Mouse (Mus musculus) liver, postnatal 0 days (tissue): ENCODE results near the gene Smim20. TPM values are rescaled to one million over a fixed set of nuclear protein-coding genes. Genes with fewer than 3 reads are reported as not detected.

Source experiments
- ATAC-seq: fragments of 200-750 bp; cut with Nextera tagmentation; 2 replicates; pipeline ENCODE4 v1.8.0; 2017; ENCODE audit warnings: mild to moderate bottlenecking, moderate library complexity
- DNase-seq: peaks from one replicate; pipeline ENCODE4 v3.0.0-alpha.2; 2016
- H3K27ac ChIP-seq: fragments of 300-500 bp; sonication (generic); 2 replicates; pipeline ENCODE4 v1.5.1; 2014; ENCODE audit warnings: antibody characterized with exemption, moderate library complexity, mild to moderate bottlenecking, low read depth
- H3K27me3 ChIP-seq: fragments of 300-500 bp; sonication (generic); 2 replicates; pipeline ENCODE4 v1.6.1; 2014; ENCODE audit warnings: low read length, control low read depth, mixed read lengths; ENCODE audit not compliant: insufficient read depth
- H3K36me3 ChIP-seq: fragments of 300-500 bp; sonication (generic); replicated peaks from 2 replicates; pipeline ENCODE4 v1.6.1; 2014; ENCODE audit warnings: mild to moderate bottlenecking, control low read depth, low read length, moderate library complexity, mixed read lengths; ENCODE audit not compliant: insufficient read depth
- H3K4me1 ChIP-seq: fragments of 300-500 bp; sonication (generic); 2 replicates; pipeline ENCODE4 v1.6.1; 2014; ENCODE audit warnings: antibody characterized with exemption, mild to moderate bottlenecking, control low read depth; ENCODE audit not compliant: insufficient read depth
- H3K4me2 ChIP-seq: fragments of 300-500 bp; sonication (generic); 2 replicates; pipeline ENCODE4 v1.6.1; 2014; ENCODE audit warnings: low read depth, mild to moderate bottlenecking, low read length, moderate library complexity, mixed read lengths
- H3K4me3 ChIP-seq: fragments of 300-500 bp; sonication (generic); 2 replicates; pipeline ENCODE4 v1.5.1; 2014; ENCODE audit warnings: low read depth, low read length
- H3K9ac ChIP-seq: fragments of 300-500 bp; sonication (generic); replicated peaks from 2 replicates; pipeline ENCODE4 v1.6.1; 2014; ENCODE audit warnings: mild to moderate bottlenecking, moderate library complexity
- H3K9me3 ChIP-seq: fragments of 300-500 bp; sonication (generic); 2 replicates; pipeline ENCODE4 v1.6.1; 2016; ENCODE audit warnings: mild to moderate bottlenecking, control low read depth, low read length, mixed read lengths
- CTCF ChIP-seq: sonication (generic); IDR thresholded peaks from 2 replicates; pipeline ENCODE4 v1.5.1; 2016; ENCODE audit warnings: antibody characterized with exemption, low read depth
- EP300 ChIP-seq: IDR thresholded peaks from 2 replicates; pipeline ENCODE4 v1.6.1; 2016; ENCODE audit warnings: antibody characterized with exemption, low read depth, mild to moderate bottlenecking
- WGBS: fragments of 180-500 bp; shearing (Covaris S2); extraction: QIAGEN DNeasy Blood & Tissue Kit; methylation state at CpG from one replicate; pipeline ENCODE4 v1.1.7; 2014; ENCODE audit not compliant: insufficient replicate concordance; 5-methylcytosine and 5-hydroxymethylcytosine counted together
- polyA plus RNA-seq: library from polyadenylated mRNA; unstranded; fragments of >200 nt; fragmentation: Nextera tagmentation; extraction: Ambion mirVana; gene quantifications from 2 replicates; pipeline ENCODE4 v1.2.1, GENCODE M21; 2015

The Smim20 gene
- polyA plus RNA-seq, 1 experiment from 2014 or later = 65.1 TPM

DNA sequence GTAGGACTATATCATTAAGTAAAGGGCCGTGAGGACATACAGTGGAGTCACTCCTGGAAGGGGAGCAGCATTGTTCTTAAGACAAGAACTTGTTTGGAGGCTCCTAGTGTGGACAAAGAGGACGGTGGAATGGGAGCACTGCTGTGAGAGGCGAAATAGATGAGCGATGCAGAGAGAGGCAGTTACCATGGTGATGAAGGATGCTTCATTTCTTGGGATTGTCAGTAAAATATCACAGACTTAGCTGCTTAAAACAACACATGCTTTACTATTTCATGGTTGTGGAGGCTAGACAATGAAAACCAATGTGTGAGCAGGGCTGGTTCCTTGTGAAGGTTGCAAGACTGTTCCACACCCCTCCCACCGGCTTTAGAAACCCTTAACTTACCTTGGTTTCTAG lies 27.7 kb downstream of the Smim20 start:
- Histone ChIP-seq H3K4me2 (no peak overlapping the region), H3K4me1 (no peaks in the 10 kb centered on the region), H3K9ac (no peak overlapping the region), H3K27ac (no peak overlapping the region), H3K4me3 (no peak overlapping the region), H3K36me3 (no peaks in the 10 kb centered on the region), H3K27me3 (no peaks in the 10 kb centered on the region), H3K9me3 (no peaks in the 10 kb centered on the region)
- ATAC-seq (no peak), DNase-seq (no peak)
- no peak for TF ChIP-seq EP300
- no peak for TF ChIP-seq CTCF
- WGBS = 74% methylated on average over 5 of the region's 5 CpGs

- WGBS = 74% methylated on average over 4 of the region's 4 CpGs
Observed at GRCm38 (mm10) chr5:53296961-53297360, 30.1 kb downstream of the Smim20 start.

GRCm38 (mm10) chr5:53301496-53301895 lies 34.6 kb downstream of the Smim20 start:
- Histone ChIP-seq H3K9ac (no peak overlapping the region), H3K4me3 (no peak overlapping the region), H3K36me3 (no peaks in the 10 kb centered on the region), H3K4me2 (no peak overlapping the region), H3K27me3 (no peaks in the 10 kb centered on the region), H3K4me1 (no peaks in the 10 kb centered on the region), H3K9me3 (no peaks in the 10 kb centered on the region), H3K27ac (no peak overlapping the region)
- 82% methylated on average over 8 of the region's 8 CpGs for WGBS
- ATAC-seq (no peak), DNase-seq (no peak)
- TF ChIP-seq CTCF = no peak
- no peak for TF ChIP-seq EP300

More at GRCm38 (mm10) chr5:53296961-53297360, 30.1 kb downstream of the Smim20 start:
- Histone ChIP-seq H3K4me1 (no peaks in the 10 kb centered on the region), H3K27me3 (no peaks in the 10 kb centered on the region), H3K36me3 (no peaks in the 10 kb centered on the region), H3K27ac (no peak overlapping the region), H3K4me2 (no peak overlapping the region), H3K9me3 (no peaks in the 10 kb centered on the region), H3K4me3 (no peak overlapping the region), H3K9ac (no peak overlapping the region)
- no peak for ATAC-seq
- DNase-seq = no peak
- TF ChIP-seq CTCF (no peak), EP300 (no peak)

- WGBS = 75% methylated on average over 10 of the region's 10 CpGs
- Histone ChIP-seq H3K4me1 (no peaks in the 10 kb centered on the region), H3K36me3 (no peaks in the 10 kb centered on the region), H3K9ac (no peak overlapping the region), H3K27ac (no peak overlapping the region), H3K9me3 (no peaks in the 10 kb centered on the region), H3K4me2 (no peak overlapping the region), H3K27me3 (no peaks in the 10 kb centered on the region), H3K4me3 (no peak overlapping the region)
- no peak for TF ChIP-seq EP300
- TF ChIP-seq CTCF = no peak
- no peak for ATAC-seq
- no peak for DNase-seq
Observed at GRCm38 (mm10) chr5:53302895-53303670, 36.2 kb downstream of the Smim20 start.

- Histone ChIP-seq H3K4me2 (no peak overlapping the region), H3K4me3 (no peak overlapping the region), H3K27ac (no peak overlapping the region), H3K36me3 (no peaks in the 10 kb centered on the region), H3K9ac (no peak overlapping the region), H3K4me1 (no peaks in the 10 kb centered on the region), H3K9me3 (no peaks in the 10 kb centered on the region), H3K27me3 (no peaks in the 10 kb centered on the region)
- WGBS = 82% methylated on average over 6 of the region's 6 CpGs
- TF ChIP-seq CTCF (no peak), EP300 (no peak)
- ATAC-seq = no peak
- DNase-seq = no peak
Observed at GRCm38 (mm10) chr5:53303941-53304340, 37.1 kb downstream of the Smim20 start.

DNA sequence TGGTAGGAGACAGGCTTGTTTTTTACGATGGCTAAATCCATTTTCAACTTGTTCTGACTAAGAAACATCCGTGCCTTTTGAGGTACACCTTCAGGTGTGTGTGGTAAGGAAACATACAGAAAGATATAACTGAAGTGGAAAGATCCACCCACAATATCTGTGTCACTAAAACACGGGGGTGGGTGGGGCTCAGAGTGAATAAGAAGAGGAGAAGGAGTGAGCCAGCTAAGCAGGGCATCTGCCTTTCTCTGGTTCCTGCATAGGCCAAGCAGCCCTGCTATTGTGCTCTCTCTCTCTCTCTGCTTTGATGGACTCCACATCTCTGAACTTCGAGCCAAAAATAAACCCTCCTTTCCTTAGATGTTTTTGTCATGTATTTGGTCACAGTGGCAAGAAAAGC lies 38.1 kb downstream of the Smim20 start:
- Histone ChIP-seq H3K9me3 (no peaks in the 10 kb centered on the region), H3K4me3 (no peak overlapping the region), H3K9ac (no peak overlapping the region), H3K36me3 (no peaks in the 10 kb centered on the region), H3K4me1 (no peaks in the 10 kb centered on the region), H3K4me2 (no peak overlapping the region), H3K27me3 (no peaks in the 10 kb centered on the region), H3K27ac (no peak overlapping the region)
- 56% methylated on average over 4 of the region's 4 CpGs for WGBS
- DNase-seq (no peak), ATAC-seq (no peak)
- TF ChIP-seq CTCF = no peak
- no peak for TF ChIP-seq EP300

- Histone ChIP-seq H3K4me1 (no peaks in the 10 kb centered on the region), H3K36me3 (no peaks in the 10 kb centered on the region), H3K9me3 (no peaks in the 10 kb centered on the region), H3K27me3 (no peaks in the 10 kb centered on the region), H3K27ac (no peak overlapping the region), H3K4me2 (no peak overlapping the region), H3K9ac (no peak overlapping the region), H3K4me3 (no peak overlapping the region)
- TF ChIP-seq CTCF = no peak
- no peak for TF ChIP-seq EP300
- 82% methylated on average over 3 of the region's 3 CpGs for WGBS
- DNase-seq (no peak), ATAC-seq (no peak)
Observed at GRCm38 (mm10) chr5:53306864-53307263, 40.0 kb downstream of the Smim20 start.
